20 mouse cellular contexts compared by ENCODE assay signal in the genomic region with DNA sequence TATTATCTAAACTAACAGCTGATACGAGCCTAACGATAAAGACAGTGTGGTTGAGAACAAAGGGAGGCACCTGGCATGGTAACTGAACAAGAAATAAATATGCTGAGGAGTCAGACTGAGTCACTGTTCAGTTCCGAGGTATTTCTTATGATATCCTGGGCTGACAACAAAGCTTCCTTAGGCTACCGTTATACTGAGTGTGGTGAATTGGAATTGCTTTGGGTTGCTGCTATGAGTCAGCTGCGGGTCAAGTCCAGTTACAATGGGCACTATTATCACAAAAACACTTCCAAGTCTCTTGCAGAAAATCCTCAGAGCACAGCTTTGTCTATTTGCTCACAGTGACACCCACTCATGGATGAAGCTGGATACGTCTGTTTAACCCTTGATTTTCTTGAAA.
"Had no signal": no experiment of that assay in that cellular context is flagged by ENCODE, and none has a peak within 500 bp of the region (broad histone marks: within the 10 kb centered on the region; RNA-seq: fewer than 3 reads in every experiment).

No protein-coding gene starts in this region.

- H3K36me3 ChIP-seq: liver, embryonic 15.5 days; lung, embryonic 15.5 days; midbrain, embryonic 10.5 days; midbrain, embryonic 12.5 days; neural tube, embryonic 12.5 days had no signal

- DNase-seq: liver, postnatal 0 days; lung, adult 2 months; lung, postnatal 14 days; lung, postnatal 36 days; midbrain, embryonic 14.5 days; retina, postnatal 1 day; right cerebral cortex, adult 18-20 months; right cerebral cortex, postnatal 25 days; right cerebral cortex, postnatal 4 days; spleen, adult 18-20 months; thymus, adult 18-20 months; thymus, postnatal 25 days; thymus, postnatal 4 days had no signal

- H3K4me2 ChIP-seq: liver, embryonic 15.5 days; lung, embryonic 15.5 days; midbrain, embryonic 12.5 days; neural tube, embryonic 12.5 days had no signal

- ATAC-seq: liver, postnatal 0 days; lung, postnatal 0 days; midbrain, embryonic 16.5 days had no signal

- H3K4me3 ChIP-seq: liver, embryonic 15.5 days; lung, embryonic 15.5 days; midbrain, embryonic 10.5 days; midbrain, embryonic 12.5 days; neural tube, embryonic 12.5 days had no signal

- H3K4me1 ChIP-seq: liver, embryonic 15.5 days; lung, embryonic 15.5 days; midbrain, embryonic 10.5 days; midbrain, embryonic 12.5 days; neural tube, embryonic 12.5 days had no signal

- H3K9me3 ChIP-seq: liver, embryonic 15.5 days; lung, embryonic 15.5 days; midbrain, embryonic 10.5 days; midbrain, embryonic 12.5 days; neural tube, embryonic 12.5 days had no signal

- H3K9ac ChIP-seq: liver, embryonic 15.5 days; liver, postnatal 0 days; lung, embryonic 15.5 days; midbrain, embryonic 12.5 days; neural tube, embryonic 12.5 days had no signal

- H3K27ac ChIP-seq: liver, embryonic 15.5 days; lung, embryonic 15.5 days; midbrain, embryonic 10.5 days; midbrain, embryonic 12.5 days; neural tube, embryonic 12.5 days had no signal

- H3K27me3 ChIP-seq: liver, embryonic 15.5 days; lung, embryonic 15.5 days; midbrain, embryonic 12.5 days; neural tube, embryonic 12.5 days had no signal
